ENCODE assay signal across 9 mouse cellular contexts in genomic region chr9:21497050-21497542, GRCm38 (mm10). TPM values are rescaled to one million over a fixed set of nuclear protein-coding genes. Genes with fewer than 3 reads are reported as not detected.
DNase-seq lines count a peak whose midpoint lies in the region; ATAC-seq and TF ChIP-seq lines count a peak whose summit lies in the region.
"Had no signal": no experiment of that assay in that cellular context is flagged by ENCODE, and none has a peak within 500 bp of the region (broad histone marks: within the 10 kb centered on the region; RNA-seq: fewer than 3 reads in every experiment).

No protein-coding gene starts in this region.

- intact Hi-C loops in left cerebral cortex, postnatal 14 days (cut with DNase I) = no loop called here
- intact Hi-C loops in left cerebral cortex, postnatal 36 days (cut with DNase I) = no loop called here

- H3K27me3 ChIP-seq in forebrain, embryonic 12.5 days = no peaks in the 10 kb centered on the region
- H3K27me3 ChIP-seq in forebrain, embryonic 11.5 days (ENCODE audit: control insufficient read depth, insufficient read depth, low read length) = no peaks in the 10 kb centered on the region
- no peaks in the 10 kb centered on the region for H3K27me3 ChIP-seq in limb, embryonic 14.5 days (ENCODE audit: control insufficient read depth, insufficient read depth, low read length)

- no peak for DNase-seq in forebrain, embryonic 11.5 days (ENCODE audit: low spot score)
- DNase-seq in left cerebral cortex, postnatal 14 days (ENCODE audit: low spot score in 2 of 2) = peak; percentile 24 to 37
- DNase-seq in left cerebral cortex, postnatal 36 days (ENCODE audit: low spot score in 2 of 2) = no peak
- no peak for DNase-seq in limb, embryonic 14.5 days (ENCODE audit: low spot score)
- DNase-seq in thymus, postnatal 10 days (ENCODE audit: low spot score in 2 of 2) = no peak
- no peak for DNase-seq in cerebellum, postnatal 14 days
- DNase-seq: kidney, adult 8-10 months had no signal

- no peaks in the 10 kb centered on the region for H3K4me1 ChIP-seq in forebrain, embryonic 12.5 days
- H3K4me1 ChIP-seq in forebrain, embryonic 11.5 days (replicated peaks; ENCODE audit: control insufficient read depth, insufficient read depth, low read length) = no peaks in the 10 kb centered on the region
- peaks cover 8% of the 10 kb centered on the region for H3K4me1 ChIP-seq in brown adipose tissue, adult 24 weeks (ENCODE audit: control insufficient read depth, insufficient read depth, insufficient read length, low read length)
- H3K4me1 ChIP-seq in limb, embryonic 14.5 days (ENCODE audit: control insufficient read depth, insufficient read depth, low read length) = peaks cover 32% of the 10 kb centered on the region

- 92% methylated on average over 16 of the region's 16 CpGs for WGBS in forebrain, embryonic 12.5 days
- 89% methylated on average over 16 of the region's 16 CpGs for WGBS in forebrain, embryonic 11.5 days
- 34% methylated on average over 16 of the region's 16 CpGs for WGBS in limb, embryonic 14.5 days

- 0 out of 2 replicates have a peak overlapping the region, but pooled peaks have one; percentile 21 for H3K27ac ChIP-seq in forebrain, embryonic 12.5 days
- no peak overlapping the region for H3K27ac ChIP-seq in forebrain, embryonic 11.5 days (ENCODE audit: low read depth, low read length)
- H3K27ac ChIP-seq in brown adipose tissue, adult 24 weeks (replicated peaks; ENCODE audit: low read depth, low read length) = peak overlapping the region; percentile 68
- peak overlapping the region; percentile 96 for H3K27ac ChIP-seq in limb, embryonic 14.5 days (replicated peaks; ENCODE audit: low read depth, low read length)

- H3K4me2 ChIP-seq in forebrain, embryonic 12.5 days = no peak overlapping the region
- H3K4me2 ChIP-seq in forebrain, embryonic 11.5 days (ENCODE audit: low read depth, low read length, severe bottlenecking) = no peak overlapping the region
- H3K4me2 ChIP-seq in limb, embryonic 14.5 days (replicated peaks; ENCODE audit: low read depth, low read length, severe bottlenecking) = peak overlapping the region; percentile 81

- H3K36me3 ChIP-seq in forebrain, embryonic 12.5 days (replicated peaks) = peaks cover 34% of the 10 kb centered on the region
- H3K36me3 ChIP-seq in forebrain, embryonic 11.5 days (ENCODE audit: control insufficient read depth, insufficient read depth, low read length) = no peaks in the 10 kb centered on the region
- H3K36me3 ChIP-seq in limb, embryonic 14.5 days (ENCODE audit: control insufficient read depth, insufficient read depth, low read length) = peaks cover 37% of the 10 kb centered on the region

- no peaks in the 10 kb centered on the region for H3K9me3 ChIP-seq in forebrain, embryonic 12.5 days
- no peaks in the 10 kb centered on the region for H3K9me3 ChIP-seq in forebrain, embryonic 11.5 days (ENCODE audit: control insufficient read depth, low read length)
- H3K9me3 ChIP-seq in limb, embryonic 14.5 days (ENCODE audit: control insufficient read depth, low read length) = no peaks in the 10 kb centered on the region

- ATAC-seq in forebrain, embryonic 12.5 days (ENCODE audit: low FRiP score) = no peak
- ATAC-seq in forebrain, embryonic 11.5 days (replicated peaks; ENCODE audit: low FRiP score) = no peak
- ATAC-seq in limb, embryonic 14.5 days (ENCODE audit: low FRiP score, low read depth) = peak; percentile 74

- H3K9ac ChIP-seq in forebrain, embryonic 12.5 days = no peak overlapping the region
- no peak overlapping the region for H3K9ac ChIP-seq in forebrain, embryonic 11.5 days (ENCODE audit: low read length)
- H3K9ac ChIP-seq in limb, embryonic 14.5 days (ENCODE audit: low read depth, low read length, severe bottlenecking) = peak overlapping the region; percentile 54

- H3K4me3 ChIP-seq in forebrain, embryonic 12.5 days (replicated peaks) = no peak overlapping the region
- H3K4me3 ChIP-seq in forebrain, embryonic 11.5 days (ENCODE audit: low read depth, low read length) = no peak overlapping the region
- H3K4me3 ChIP-seq in brown adipose tissue, adult 24 weeks (ENCODE audit: insufficient read depth, low read depth, low read length) = no peak overlapping the region
- H3K4me3 ChIP-seq in limb, embryonic 14.5 days (replicated peaks; ENCODE audit: low read length) = peak overlapping the region; percentile 34

- TF ChIP-seq POLR2A in limb, embryonic 14.5 days (IDR thresholded peaks at IDR 0.05; ENCODE audit: borderline replicate concordance, extremely low read depth, insufficient read depth, insufficient read length) = peak; percentile 35; the same call in 1 of the 2 replicates

RNA-seq across cellular contexts. Expression of gene Tmed1, which starts 13.0 kb away (rescaled TPM):
- polyA plus RNA-seq in forebrain, embryonic 12.5 days (2016; fragmentation: Nextera tagmentation; extraction: Ambion mirVana) = 68.0 and 68.2 TPM in 2 replicates
- 83.1 and 83.5 TPM in 2 replicates for polyA plus RNA-seq in forebrain, embryonic 11.5 days (2014; fragmentation: Nextera tagmentation; extraction: Ambion mirVana)
- 10 to 100 TPM; 15.7 to 15.8 TPM for total RNA-seq in left cerebral cortex, postnatal 14 days (2021)
- total RNA-seq in left cerebral cortex, postnatal 36 days (2021) = 10 to 100 TPM; 14.2 to 16.7 TPM
- 19.3 and 24.6 TPM in 2 replicates for polyA plus RNA-seq in brown adipose tissue, adult 24 weeks (2012; ENCODE audit: insufficient read depth, insufficient read length, missing spikeins)
- polyA plus RNA-seq in limb, embryonic 14.5 days (2012; rRNA removed) = 96.0 and 101 TPM in 2 replicates
- 116 and 119 TPM in 2 replicates for polyA plus RNA-seq in limb, embryonic 14.5 days (2014; fragmentation: Nextera tagmentation; extraction: Ambion mirVana)

RNA-seq across cellular contexts. Expression of gene AB124611, which starts 28.9 kb away (rescaled TPM):
- 4.9 and 7.2 TPM in 2 replicates for polyA plus RNA-seq in forebrain, embryonic 12.5 days (2016; fragmentation: Nextera tagmentation; extraction: Ambion mirVana)
- 5.6 and 5.7 TPM in 2 replicates for polyA plus RNA-seq in forebrain, embryonic 11.5 days (2014; fragmentation: Nextera tagmentation; extraction: Ambion mirVana)
- under 1 TPM in 1 of 2 experiments, not detected in 1; 0.47 TPM for total RNA-seq in left cerebral cortex, postnatal 14 days (2021)
- under 1 TPM in 1 of 2 experiments, not detected in 1; 0.34 TPM for total RNA-seq in left cerebral cortex, postnatal 36 days (2021)
- 2.1 and 2.6 TPM in 2 replicates for polyA plus RNA-seq in brown adipose tissue, adult 24 weeks (2012; ENCODE audit: insufficient read depth, insufficient read length, missing spikeins)
- polyA plus RNA-seq in limb, embryonic 14.5 days (2012; rRNA removed) = 2.3 and 2.5 TPM in 2 replicates
- 2.9 and 3.3 TPM in 2 replicates for polyA plus RNA-seq in limb, embryonic 14.5 days (2014; fragmentation: Nextera tagmentation; extraction: Ambion mirVana)

RNA-seq across cellular contexts. Expression of gene Carm1, which starts 49.6 kb away (rescaled TPM):
- 54.7 and 62.5 TPM in 2 replicates for polyA plus RNA-seq in forebrain, embryonic 12.5 days (2016; fragmentation: Nextera tagmentation; extraction: Ambion mirVana)
- polyA plus RNA-seq in forebrain, embryonic 11.5 days (2014; fragmentation: Nextera tagmentation; extraction: Ambion mirVana) = 78.0 and 93.0 TPM in 2 replicates
- 10 to 100 TPM; 68.8 to 76.2 TPM for total RNA-seq in left cerebral cortex, postnatal 14 days (2021)
- 10 to 100 TPM; 70.8 to 76.7 TPM for total RNA-seq in left cerebral cortex, postnatal 36 days (2021)
- 20.7 and 22.0 TPM in 2 replicates for polyA plus RNA-seq in brown adipose tissue, adult 24 weeks (2012; ENCODE audit: insufficient read depth, insufficient read length, missing spikeins)
- polyA plus RNA-seq in limb, embryonic 14.5 days (2012; rRNA removed) = 171 and 242 TPM in 2 replicates
- polyA plus RNA-seq in limb, embryonic 14.5 days (2014; fragmentation: Nextera tagmentation; extraction: Ambion mirVana) = 71.5 and 80.3 TPM in 2 replicates

Comparison
In these comparisons a context has a peak if more than half of its experiments do, and no peak if none do; other contexts are left out.
1. DNase-seq: peak in left cerebral cortex, postnatal 14 days (2 of 2); none in forebrain, embryonic 11.5 days (single experiment), left cerebral cortex, postnatal 36 days (0 of 2), limb, embryonic 14.5 days (single experiment), thymus, postnatal 10 days (0 of 2) and cerebellum, postnatal 14 days (0 of 2).